Mouse (Mus musculus) neutrophil, adult 5-6 weeks (primary cell): Measurements from ENCODE around the gene Ston1. TPM values are rescaled to one million over a fixed set of nuclear protein-coding genes. Genes with fewer than 3 reads are reported as not detected.

Source experiments
- ATAC-seq: fragments of 151-379, 151-347 bp; 2 replicates; pipeline ENCODE4 v1.8.0; 2017; ENCODE audit warnings: mild to moderate bottlenecking, moderate TSS enrichment; ENCODE audit not compliant: insufficient number of reproducible peaks, poor library complexity, low FRiP score, severe bottlenecking; ENCODE audit errors: extremely low read depth
- total RNA-seq: library from RNA; stranded (forward); fragments of 200-1000 nt; gene quantifications from 2 replicates; pipeline ENCODE4 v1.2.3, GENCODE M21; 2017

Gene Ston1
- total RNA-seq, 1 experiment from 2014 or later = not detected

- ATAC-seq = no peak
These were observed 18.1 kb downstream of the Ston1 start for GRCm38 (mm10) chr17:88615492-88616155.

GRCm38 (mm10) chr17:88620935-88621334 lies 23.5 kb downstream of the Ston1 start:
- ATAC-seq = no peak

- ATAC-seq = no peak
These were observed 23.9 kb downstream of the Ston1 start for GRCm38 (mm10) chr17:88621374-88621773.

- ATAC-seq = no peak
These were observed 25.2 kb downstream of the Ston1 start for GRCm38 (mm10) chr17:88622711-88623110.

GRCm38 (mm10) chr17:88624386-88624785 lies 26.9 kb downstream of the Ston1 start:
- ATAC-seq = no peak

GRCm38 (mm10) chr17:88625350-88625749 lies 27.9 kb downstream of the Ston1 start:
- no peak for ATAC-seq

GRCm38 (mm10) chr17:88625931-88626330 lies 28.4 kb downstream of the Ston1 start:
- no peak for ATAC-seq

- no peak for ATAC-seq
These were observed 28.9 kb downstream of the Ston1 start for GRCm38 (mm10) chr17:88626347-88626811.

GRCm38 (mm10) chr17:88627150-88627549 lies 29.7 kb downstream of the Ston1 start:
- no peak for ATAC-seq

GRCm38 (mm10) chr17:88628676-88629380 lies 31.3 kb downstream of the Ston1 start:
- no peak for ATAC-seq

GRCm38 (mm10) chr17:88629381-88629759 lies 31.9 kb downstream of the Ston1 start:
- ATAC-seq = no peak

GRCm38 (mm10) chr17:88629931-88630553 lies 32.6 kb downstream of the Ston1 start:
- ATAC-seq = no peak

- ATAC-seq = no peak
These were observed 33.1 kb downstream of the Ston1 start for GRCm38 (mm10) chr17:88630554-88630948.

- ATAC-seq = no peak
These were observed 35.1 kb downstream of the Ston1 start for GRCm38 (mm10) chr17:88632631-88633030.

GRCm38 (mm10) chr17:88636076-88636475 lies 38.6 kb downstream of the Ston1 start:
- no peak for ATAC-seq

GRCm38 (mm10) chr17:88636587-88636986 lies 39.1 kb downstream of the Ston1 start:
- no peak for ATAC-seq

GRCm38 (mm10) chr17:88641012-88641411 lies 43.5 kb downstream of the Ston1 start:
- peak; percentile 63; the same call in 1 of the 2 replicates for ATAC-seq

GRCm38 (mm10) chr17:88641836-88642235 lies 44.4 kb downstream of the Ston1 start:
- ATAC-seq = no peak

- no peak for ATAC-seq
These were observed 47.4 kb downstream of the Ston1 start for GRCm38 (mm10) chr17:88644876-88645275.

- no peak for ATAC-seq
These were observed 47.8 kb downstream of the Ston1 start for GRCm38 (mm10) chr17:88645299-88645698.
